Mouse (Mus musculus): ENCODE results near the gene Rilpl1.
"Not testable (repeated sequence)": the region's sequence is repeated elsewhere in the genome, so short reads cannot be mapped to it uniquely, and the experiment has no call there.

The Rilpl1 gene

GRCm38 (mm10) chr5:124530655-124531582 is at the start of gene Rilpl1:
Gene Rilpl1, minus strand, starts transcription at chr5:124531391.
- DNase-seq (ENCODE audit: inconsistent ontology term): peak; percentile 88

- DNase-seq (ENCODE audit: inconsistent ontology term): peak; percentile 90
Observed at GRCm38 (mm10) chr5:124578633-124579317, 47.6 kb upstream of the Rilpl1 start, which contains the start of the genes Eif2b1 and Gtf2h3. Gene Eif2b1, minus strand, starts transcription at chr5:124579131. Gene Gtf2h3, plus strand, starts transcription at chr5:124579140.

GRCm38 (mm10) chr5:124575467-124575866 is 44.3 kb upstream of the Rilpl1 start:
- no peak for DNase-seq (ENCODE audit: inconsistent ontology term)

- DNase-seq (ENCODE audit: inconsistent ontology term): no peak
Observed at GRCm38 (mm10) chr5:124571068-124571467, 39.9 kb upstream of the Rilpl1 start.

- DNase-seq (ENCODE audit: inconsistent ontology term): no peak
Observed at GRCm38 (mm10) chr5:124555145-124555544, 24.0 kb upstream of the Rilpl1 start.

GRCm38 (mm10) chr5:124553607-124554006 is 22.4 kb upstream of the Rilpl1 start:
- DNase-seq (ENCODE audit: inconsistent ontology term): no peak

- DNase-seq (ENCODE audit: inconsistent ontology term): peak; percentile 93
Observed at GRCm38 (mm10) chr5:124552558-124553307, 21.5 kb upstream of the Rilpl1 start, which contains the start of gene Ddx55. Gene Ddx55, plus strand, starts transcription at chr5:124552864.

- DNase-seq (ENCODE audit: inconsistent ontology term): peak; percentile 42
Observed at GRCm38 (mm10) chr5:124552094-124552472, 20.9 kb upstream of the Rilpl1 start.

GRCm38 (mm10) chr5:124551349-124552093 is 20.3 kb upstream of the Rilpl1 start:
- DNase-seq (ENCODE audit: inconsistent ontology term): not testable (repeated sequence)

- not testable (repeated sequence) for DNase-seq (ENCODE audit: inconsistent ontology term)
Observed at GRCm38 (mm10) chr5:124550737-124551136, 19.5 kb upstream of the Rilpl1 start.

GRCm38 (mm10) chr5:124541602-124541973 is 10.4 kb upstream of the Rilpl1 start:
- no peak for DNase-seq (ENCODE audit: inconsistent ontology term)

GRCm38 (mm10) chr5:124540905-124541601 is 9.9 kb upstream of the Rilpl1 start:
- peak; percentile 79 for DNase-seq (ENCODE audit: inconsistent ontology term)

- DNase-seq (ENCODE audit: inconsistent ontology term): peak; percentile 98
Observed at GRCm38 (mm10) chr5:124540383-124540786, 9.2 kb upstream of the Rilpl1 start, which contains the start of gene Tmed2. Gene Tmed2, plus strand, starts transcription at chr5:124540695.

- no peak for DNase-seq (ENCODE audit: inconsistent ontology term)
Observed at GRCm38 (mm10) chr5:124539905-124540304, 8.7 kb upstream of the Rilpl1 start.

- DNase-seq (ENCODE audit: inconsistent ontology term): peak; percentile 65
Observed at GRCm38 (mm10) chr5:124538813-124539792, 7.9 kb upstream of the Rilpl1 start.

GRCm38 (mm10) chr5:124536776-124537175 is 5.6 kb upstream of the Rilpl1 start:
- DNase-seq (ENCODE audit: inconsistent ontology term): peak; percentile 37

GRCm38 (mm10) chr5:124535016-124535415 is 3.8 kb upstream of the Rilpl1 start:
- no peak for DNase-seq (ENCODE audit: inconsistent ontology term)

GRCm38 (mm10) chr5:124532451-124532850 is 1.3 kb upstream of the Rilpl1 start:
- DNase-seq (ENCODE audit: inconsistent ontology term): no peak

- no peak for DNase-seq (ENCODE audit: inconsistent ontology term)
Observed at GRCm38 (mm10) chr5:124531583-124531930, 366 bp upstream of the Rilpl1 start.

Data from Muller cell, postnatal 12 days (primary cell).